ENCODE assay signal across 9 mouse cellular contexts in genomic region chr7:102369661-102370060, GRCm38 (mm10).
DNase-seq lines count a peak whose midpoint lies in the region; ATAC-seq and TF ChIP-seq lines count a peak whose summit lies in the region.
"Had no signal": no experiment of that assay in that cellular context is flagged by ENCODE, and none has a peak within 500 bp of the region (broad histone marks: within the 10 kb centered on the region; RNA-seq: fewer than 3 reads in every experiment).

No protein-coding gene starts in this region.

- H3K4me1 ChIP-seq in hindbrain, embryonic 10.5 days (replicated peaks), result 0 out of 2 replicates have a peak, but pooled peaks cover 2% of the 10 kb centered on the region
- peaks cover 2% of the 10 kb centered on the region; the same call in 1 of the 2 replicates for H3K4me1 ChIP-seq in hindbrain, embryonic 12.5 days
- H3K4me1 ChIP-seq in embryonic facial prominence, embryonic 14.5 days (ENCODE audit: control insufficient read depth, insufficient read depth, low read length), result no peaks in the 10 kb centered on the region
- 0 out of 2 replicates have a peak, but pooled peaks cover 2% of the 10 kb centered on the region for H3K4me1 ChIP-seq in liver, postnatal 0 days (ENCODE audit: insufficient read depth)

- H3K27ac ChIP-seq in hindbrain, embryonic 10.5 days, result no peak overlapping the region
- no peak overlapping the region for H3K27ac ChIP-seq in hindbrain, embryonic 12.5 days
- H3K27ac ChIP-seq in embryonic facial prominence, embryonic 14.5 days (replicated peaks; ENCODE audit: low read depth, low read length), result no peak overlapping the region
- no peak overlapping the region for H3K27ac ChIP-seq in liver, postnatal 0 days (ENCODE audit: low read depth)

- H3K4me2 ChIP-seq in hindbrain, embryonic 12.5 days (replicated peaks), result no peak overlapping the region
- no peak overlapping the region for H3K4me2 ChIP-seq in embryonic facial prominence, embryonic 14.5 days (ENCODE audit: low read depth, low read length)
- H3K4me2 ChIP-seq in liver, postnatal 0 days (ENCODE audit: low read depth, low read length), result no peak overlapping the region

- peak; percentile 13 for DNase-seq in hindbrain, embryonic 10.5 days (ENCODE audit: low spot score)
- peak; percentile 45 to 46 for DNase-seq in adrenal gland, postnatal 36 days
- peak; percentile 69 for DNase-seq in embryonic facial prominence, embryonic 14.5 days (ENCODE audit: low spot score)
- peak; percentile 54 for DNase-seq in kidney, postnatal 14 days
- no peak for DNase-seq in liver, postnatal 0 days
- DNase-seq in thymus, postnatal 14 days, result peak; percentile 47
- no peak for DNase-seq in spleen, postnatal 4 days (ENCODE audit: low spot score in 2 of 2)

- H3K9ac ChIP-seq in hindbrain, embryonic 12.5 days, result no peak overlapping the region
- H3K9ac ChIP-seq in embryonic facial prominence, embryonic 14.5 days (ENCODE audit: low read depth, low read length), result no peak overlapping the region
- H3K9ac ChIP-seq in liver, postnatal 0 days (replicated peaks), result no peak overlapping the region

- no peak for ATAC-seq in hindbrain, embryonic 12.5 days (ENCODE audit: low FRiP score)
- no peak for ATAC-seq in embryonic facial prominence, embryonic 14.5 days (ENCODE audit: low read depth)
- ATAC-seq in liver, postnatal 0 days, result no peak

- no peak for TF ChIP-seq EP300 in liver, postnatal 0 days (IDR thresholded peaks at IDR 0.05; ENCODE audit: low read depth)

- H3K4me3 ChIP-seq in hindbrain, embryonic 10.5 days, result no peak overlapping the region
- H3K4me3 ChIP-seq in hindbrain, embryonic 12.5 days, result no peak overlapping the region
- H3K4me3 ChIP-seq in embryonic facial prominence, embryonic 14.5 days (ENCODE audit: low read depth, low read length), result no peak overlapping the region
- no peak overlapping the region for H3K4me3 ChIP-seq in liver, postnatal 0 days (ENCODE audit: low read depth, low read length)
- H3K4me3 ChIP-seq: myocyte had no signal

- 41% methylated on average over 4 of the region's 4 CpGs for WGBS in hindbrain, embryonic 10.5 days
- WGBS in hindbrain, embryonic 12.5 days, result 41% methylated on average over 4 of the region's 4 CpGs
- WGBS in embryonic facial prominence, embryonic 14.5 days, result 38% methylated on average over 4 of the region's 4 CpGs
- WGBS in liver, postnatal 0 days (ENCODE audit: insufficient replicate concordance), result 65% methylated on average over 4 of the region's 4 CpGs

- peak; percentile 38 for TF ChIP-seq CTCF in liver, postnatal 0 days (IDR thresholded peaks at IDR 0.05; ENCODE audit: low read depth)

- H3K9me3 ChIP-seq in hindbrain, embryonic 10.5 days, result no peaks in the 10 kb centered on the region
- H3K9me3 ChIP-seq in hindbrain, embryonic 12.5 days (replicated peaks), result no peaks in the 10 kb centered on the region
- no peaks in the 10 kb centered on the region for H3K9me3 ChIP-seq in embryonic facial prominence, embryonic 14.5 days (ENCODE audit: control insufficient read depth, low read length)
- no peaks in the 10 kb centered on the region for H3K9me3 ChIP-seq in liver, postnatal 0 days (ENCODE audit: low read length)

- no peaks in the 10 kb centered on the region for H3K27me3 ChIP-seq in hindbrain, embryonic 10.5 days (ENCODE audit: insufficient read depth, poor library complexity, severe bottlenecking)
- no peaks in the 10 kb centered on the region for H3K27me3 ChIP-seq in hindbrain, embryonic 12.5 days
- H3K27me3 ChIP-seq in embryonic facial prominence, embryonic 14.5 days (replicated peaks; ENCODE audit: control insufficient read depth, insufficient read depth, low read length), result no peaks in the 10 kb centered on the region
- no peaks in the 10 kb centered on the region for H3K27me3 ChIP-seq in liver, postnatal 0 days (ENCODE audit: insufficient read depth, low read length)

- no peaks in the 10 kb centered on the region for H3K36me3 ChIP-seq in hindbrain, embryonic 10.5 days
- H3K36me3 ChIP-seq in hindbrain, embryonic 12.5 days, result no peaks in the 10 kb centered on the region
- H3K36me3 ChIP-seq in embryonic facial prominence, embryonic 14.5 days (ENCODE audit: control insufficient read depth, insufficient read depth, low read length), result no peaks in the 10 kb centered on the region
- H3K36me3 ChIP-seq in liver, postnatal 0 days (replicated peaks; ENCODE audit: insufficient read depth, low read length), result no peaks in the 10 kb centered on the region

Comparison
In these comparisons a context has a peak if more than half of its experiments do, and no peak if none do; other contexts are left out.
1. DNase-seq: peak in hindbrain, embryonic 10.5 days (single experiment), adrenal gland, postnatal 36 days (2 of 2), embryonic facial prominence, embryonic 14.5 days (single experiment), kidney, postnatal 14 days (single experiment) and thymus, postnatal 14 days (single experiment); none in liver, postnatal 0 days (single experiment) and spleen, postnatal 4 days (0 of 2).